9 mouse cellular contexts compared by ENCODE assay signal in the genomic region with DNA sequence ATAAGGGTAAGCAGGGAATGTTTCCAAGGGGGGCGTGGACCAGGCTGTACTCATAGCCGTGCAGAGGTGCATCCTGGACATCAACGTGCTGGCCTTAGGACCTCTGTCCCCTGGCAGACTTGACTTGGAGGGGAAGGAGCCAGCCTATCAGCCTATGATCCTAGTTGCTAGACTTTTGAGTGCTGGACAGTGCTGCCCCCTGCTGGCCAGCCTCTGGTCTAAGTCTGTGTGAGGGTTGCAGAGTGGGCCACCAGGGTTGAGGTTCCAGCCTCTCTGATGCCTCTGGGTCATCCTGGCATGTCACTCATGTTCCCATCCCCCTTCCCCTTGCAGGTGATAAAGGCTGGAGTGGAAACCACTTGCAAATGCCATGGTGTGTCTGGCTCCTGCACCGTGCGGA. TPM values are rescaled to one million over a fixed set of nuclear protein-coding genes. Genes with fewer than 3 reads are reported as not detected.
A peak's percentile ranks its signal among the peaks of the same experiment; 100 is the strongest.
DNase-seq lines count a peak whose midpoint lies in the region; ATAC-seq and TF ChIP-seq lines count a peak whose summit lies in the region.
"Had no signal": no experiment of that assay in that cellular context is flagged by ENCODE, and none has a peak within 500 bp of the region (broad histone marks: within the 10 kb centered on the region; RNA-seq: fewer than 3 reads in every experiment).

No protein-coding gene starts in this region.

- H3K9me3 ChIP-seq in MEL (replicated peaks; ENCODE audit: insufficient read depth, low read length) = no peaks in the 10 kb centered on the region

- ATAC-seq in CD4-positive, CD25-positive, alpha-beta regulatory T cell, adult 4 months = no peak

- no peak overlapping the region for H3K27ac ChIP-seq in MEL (ENCODE audit: control insufficient read depth, low read depth, low read length)

- no peaks in the 10 kb centered on the region for H3K79me2 ChIP-seq in MEL (ENCODE audit: control insufficient read depth, insufficient read depth, low read length, poor library complexity)

- no peak for TF ChIP-seq POLR2A in MEL (IDR thresholded peaks at IDR 0.05; ENCODE audit: control insufficient read depth in 1 of 2, insufficient read depth in 1 of 2, low read depth in 1 of 2, low read length in 2 of 2, poor library complexity in 1 of 2)

- TF ChIP-seq CTCF in MEL (IDR thresholded peaks at IDR 0.05 in 2 of 3, conservative IDR thresholded peaks at IDR 0.05 in 1 of 3; ENCODE audit: control insufficient read depth in 1 of 3, insufficient read depth in 1 of 3, low read depth in 2 of 3, low read length in 3 of 3, poor library complexity in 1 of 3, severe bottlenecking in 1 of 3) = peak; percentile 88 to 99 (median 91)

- peak; percentile 66 for TF ChIP-seq RAD21 in MEL (IDR thresholded peaks at IDR 0.05; ENCODE audit: low read depth, low read length)

- H3K27me3 ChIP-seq in MEL (ENCODE audit: control insufficient read depth in 1 of 2, insufficient read depth in 2 of 2, low read length in 2 of 2) = peaks cover 0 to 4% of the 10 kb centered on the region in 2 experiments; a peak in 3 of 4 replicates

- H3K9ac ChIP-seq in MEL (ENCODE audit: control insufficient read depth, low read depth, low read length, poor library complexity, severe bottlenecking) = no peak overlapping the region

- H3K4me1 ChIP-seq in MEL (ENCODE audit: control insufficient read depth in 1 of 2, insufficient read depth in 2 of 2, low read length in 2 of 2) = no peaks in the 10 kb centered on the region

- no peak for TF ChIP-seq EP300 in MEL (IDR thresholded peaks at IDR 0.05; ENCODE audit: low read depth in 1 of 2, low read length in 2 of 2)

- DNase-seq in CD4-positive, CD25-positive, alpha-beta regulatory T cell, adult 2 months (ENCODE audit: low read depth, low spot score) = peak; percentile 67
- peak; percentile 70 for DNase-seq in MEL (ENCODE audit: low read depth, low spot score)
- DNase-seq in cerebellum, adult 8-10 months = peak; percentile 52
- DNase-seq in gastrocnemius, adult 18-20 months (ENCODE audit: low spot score) = peak; percentile 83
- peak; percentile 67 for DNase-seq in kidney, adult 9 months
- DNase-seq in lung, adult 18-20 months = peak; percentile 61 to 66
- peak; percentile 58 for DNase-seq in retina, postnatal 7 days (ENCODE audit: low read depth, low spot score)

- H3K36me3 ChIP-seq in MEL (ENCODE audit: control insufficient read depth in 1 of 2, insufficient read depth in 2 of 2, low read length in 2 of 2) = no peaks in the 10 kb centered on the region

- H3K4me3 ChIP-seq in MEL (ENCODE audit: control insufficient read depth in 1 of 2, insufficient read depth in 1 of 2, low read depth in 2 of 2, low read length in 2 of 2) = no peak overlapping the region

TF ChIP-seq in MEL, 35 proteins besides CTCF, POLR2A, EP300 and RAD21:
- TF ChIP-seq ZC3H11A (IDR thresholded peaks at IDR 0.05; ENCODE audit: low read depth, low read length) (peak; percentile 41; the same call in 1 of the 2 replicates), SMC3 (IDR thresholded peaks at IDR 0.05; ENCODE audit: low read depth, low read length) (peak; percentile 85), ZKSCAN1 (IDR thresholded peaks at IDR 0.05; ENCODE audit: low read depth, low read length) (no peak)

RNA-seq across cellular contexts. Expression of gene Wnt9a, which starts 23.8 kb away (rescaled TPM):
- not detected for polyA plus RNA-seq in CD4-positive, CD25-positive, alpha-beta regulatory T cell, adult 4 months (2017; shearing (Covaris generic))
- total RNA-seq in MEL (2012; rRNA removed) = not detected in 2 replicates
- polyA plus RNA-seq in MEL (2012; ENCODE audit: insufficient read depth in 1 of 2, insufficient read length in 2 of 2, low read depth in 1 of 2, low replicate concordance in 2 of 2, missing spikeins in 1 of 2) = not detected
- total RNA-seq in gastrocnemius, adult 18-20 months (2021) = 1 to 10 TPM; 7.9 to 9.9 TPM

RNA-seq across cellular contexts. Expression of gene Wnt3a, which starts 40.0 kb away (rescaled TPM):
- polyA plus RNA-seq in CD4-positive, CD25-positive, alpha-beta regulatory T cell, adult 4 months (2017; shearing (Covaris generic)) = not detected
- not detected in 2 replicates for total RNA-seq in MEL (2012; rRNA removed)
- not detected for polyA plus RNA-seq in MEL (2012; ENCODE audit: insufficient read depth in 1 of 2, insufficient read length in 2 of 2, low read depth in 1 of 2, low replicate concordance in 2 of 2, missing spikeins in 1 of 2)
- total RNA-seq in gastrocnemius, adult 18-20 months (2021) = not detected
- polyA plus RNA-seq: large intestine, adult 2 months had no signal

RNA-seq across cellular contexts. Expression of gene Prss38, which starts 44.9 kb away (rescaled TPM):
- not detected for polyA plus RNA-seq in CD4-positive, CD25-positive, alpha-beta regulatory T cell, adult 4 months (2017; shearing (Covaris generic))
- not detected in 2 replicates for total RNA-seq in MEL (2012; rRNA removed)
- not detected for polyA plus RNA-seq in MEL (2012; ENCODE audit: insufficient read depth in 1 of 2, insufficient read length in 2 of 2, low read depth in 1 of 2, low replicate concordance in 2 of 2, missing spikeins in 1 of 2)
- total RNA-seq in gastrocnemius, adult 18-20 months (2021) = not detected
- polyA plus RNA-seq: large intestine, adult 2 months had no signal
